Mouse (Mus musculus) CH12.LX (cell line): Measurements from ENCODE around the gene Msh2. TPM values are rescaled to one million over a fixed set of nuclear protein-coding genes. Genes with fewer than 3 reads are reported as not detected.

Experiments used
- DNase-seq: peaks from one replicate; pipeline ENCODE4 v3.0.0-alpha.2; 2013; ENCODE audit errors: extremely low read depth
- H3K27ac ChIP-seq: 2 replicates; pipeline ENCODE4 v1.5.1; 2012; ENCODE audit warnings: low read depth, mild to moderate bottlenecking, control low read depth, moderate library complexity; ENCODE audit not compliant: insufficient read depth
- H3K27me3 ChIP-seq: replicated peaks from 2 replicates; pipeline ENCODE3; 2012; ENCODE audit warnings: inconsistent platforms
- H3K36me3 ChIP-seq, 2 experiments: replicated peaks in 1 of 2; 2 replicates each; pipeline versions ENCODE3 to v1.6.1; 2012; ENCODE audit warnings: inconsistent platforms in 1 of 2, low read length in 1 of 2, mild to moderate bottlenecking in 1 of 2, mixed read lengths in 1 of 2, moderate library complexity in 1 of 2; ENCODE audit not compliant: control insufficient read depth in 1 of 2, insufficient read depth in 1 of 2
- H3K4me1 ChIP-seq, 2 experiments: 2 replicates each; pipeline ENCODE4 v1.6.1; 2012; ENCODE audit warnings: inconsistent platforms in 1 of 2, moderate library complexity in 1 of 2; ENCODE audit not compliant: insufficient read depth in 2 of 2, control insufficient read depth in 1 of 2
- H3K4me2 ChIP-seq: 2 replicates; pipeline ENCODE4 v1.6.1; 2012; ENCODE audit warnings: low read depth, mild to moderate bottlenecking, control low read depth; ENCODE audit not compliant: poor library complexity, insufficient read depth, severe bottlenecking
- H3K4me3 ChIP-seq, 3 experiments: fragments of 150-350 bp in 1 of 3; sonication (generic) in 1 of 3; replicated peaks in 1 of 3; 2 replicates each; pipeline versions ENCODE3 to v1.5.1; 2011 to 2012; ENCODE audit warnings: low read depth in 2 of 3, low read length in 2 of 3, mild to moderate bottlenecking in 2 of 3, moderate library complexity in 2 of 3, control low read depth in 1 of 3, improper control_type of control experiment in 1 of 3, inconsistent platforms in 1 of 3, mixed read lengths in 1 of 3; ENCODE audit not compliant: poor library complexity in 1 of 3
- H3K79me2 ChIP-seq: replicated peaks from 2 replicates; pipeline ENCODE4 v1.6.1; 2012; ENCODE audit warnings: mild to moderate bottlenecking, moderate library complexity; ENCODE audit not compliant: control insufficient read depth, poor library complexity, insufficient read depth, severe bottlenecking; ENCODE audit errors: extremely low read depth
- H3K9ac ChIP-seq: 2 replicates; pipeline ENCODE4 v1.6.1; 2012; ENCODE audit warnings: low read depth, mild to moderate bottlenecking, control low read depth, moderate library complexity; ENCODE audit not compliant: insufficient read depth
- H3K9me3 ChIP-seq: replicated peaks from 2 replicates; pipeline ENCODE3; 2012; ENCODE audit warnings: low read length, inconsistent platforms, mixed read lengths
- BHLHE40 ChIP-seq: IDR thresholded peaks from 2 replicates; pipeline ENCODE4 v1.6.1; 2011; ENCODE audit warnings: mild to moderate bottlenecking, low read depth, low read length, improper control_type of control experiment
- CHD1 ChIP-seq: IDR thresholded peaks from 2 replicates; pipeline ENCODE4 v1.6.1; 2012; ENCODE audit warnings: low read depth, low read length, improper control_type of control experiment, inconsistent platforms
- CTCF ChIP-seq, 2 experiments: IDR thresholded peaks in 1 of 2; conservative IDR thresholded peaks in 1 of 2; 2 replicates each; pipeline ENCODE4 v1.5.1; 2011 to 2012; ENCODE audit warnings: low read depth in 2 of 2, low read length in 2 of 2, improper control_type of control experiment in 1 of 2, inconsistent platforms in 1 of 2, mild to moderate bottlenecking in 1 of 2, moderate library complexity in 1 of 2
- E2F4 ChIP-seq: IDR thresholded peaks from 2 replicates; pipeline ENCODE4 v1.6.1; 2011; ENCODE audit warnings: low read depth, low read length, improper control_type of control experiment; ENCODE audit not compliant: insufficient replicate concordance
- ETS1 ChIP-seq: conservative IDR thresholded peaks from 2 replicates; pipeline ENCODE4 v1.6.1; 2012; ENCODE audit warnings: low read depth, mild to moderate bottlenecking, inconsistent platforms, low read length, improper control_type of control experiment, moderate library complexity
- IRF4 ChIP-seq: IDR thresholded peaks from 2 replicates; pipeline ENCODE4 v1.6.1; 2014; ENCODE audit warnings: low read depth, mild to moderate bottlenecking, inconsistent platforms, low read length, improper control_type of control experiment
- KAT2A ChIP-seq: IDR thresholded peaks from 2 replicates; pipeline ENCODE4 v1.6.1; 2012; ENCODE audit warnings: low read length, improper control_type of control experiment, inconsistent platforms; ENCODE audit not compliant: insufficient replicate concordance
- MAZ ChIP-seq: IDR thresholded peaks from 2 replicates; pipeline ENCODE4 v1.6.1; 2012; ENCODE audit warnings: low read depth, mild to moderate bottlenecking, inconsistent platforms, low read length, improper control_type of control experiment, moderate library complexity
- MXI1 ChIP-seq: IDR thresholded peaks from 2 replicates; pipeline ENCODE4 v1.6.1; 2011; ENCODE audit warnings: mild to moderate bottlenecking, low read depth, low read length, improper control_type of control experiment
- NELFE ChIP-seq: IDR thresholded peaks from 2 replicates; pipeline ENCODE4 v1.6.1; 2011; ENCODE audit warnings: low read depth, low read length, improper control_type of control experiment
- NRF1 ChIP-seq: IDR thresholded peaks from 2 replicates; pipeline ENCODE4 v1.6.1; 2014; ENCODE audit warnings: low read depth, mild to moderate bottlenecking, inconsistent platforms, low read length, improper control_type of control experiment, moderate library complexity
- POLR2A ChIP-seq: IDR thresholded peaks from 2 replicates; pipeline ENCODE4 v1.6.1; 2011; ENCODE audit warnings: low read depth, mild to moderate bottlenecking, improper control_type of control experiment, low read length
- RCOR1 ChIP-seq: conservative IDR thresholded peaks from 2 replicates; pipeline ENCODE4 v1.6.1; 2012; ENCODE audit warnings: low read depth, mild to moderate bottlenecking, inconsistent platforms, low read length, improper control_type of control experiment
- SIN3A ChIP-seq: IDR thresholded peaks from 2 replicates; pipeline ENCODE4 v1.6.1; 2012; ENCODE audit warnings: low read length, improper control_type of control experiment, inconsistent platforms
- UBTF ChIP-seq: IDR thresholded peaks from 2 replicates; pipeline ENCODE4 v1.6.1; 2012; ENCODE audit warnings: low read depth, mild to moderate bottlenecking, inconsistent platforms, low read length, improper control_type of control experiment, moderate library complexity
- USF1 ChIP-seq: IDR thresholded peaks from 2 replicates; pipeline ENCODE4 v1.6.1; 2014; ENCODE audit warnings: low read depth, mild to moderate bottlenecking, inconsistent platforms, low read length, improper control_type of control experiment
- USF2 ChIP-seq: conservative IDR thresholded peaks from 2 replicates; pipeline ENCODE4 v1.6.1; 2011; ENCODE audit warnings: low read depth, low read length, improper control_type of control experiment
- ZMIZ1 ChIP-seq: IDR thresholded peaks from 2 replicates; pipeline ENCODE4 v1.6.1; 2012; ENCODE audit warnings: low read depth, mild to moderate bottlenecking, inconsistent platforms, low read length, improper control_type of control experiment
- dilution Hi-C: fragments of 300-500 bp; cut with MboI; formaldehyde crosslinking; loops from 2 replicates; pipeline ENCODE4 v1.14.3; 2020; ENCODE audit warnings: low sequenced_read_pairs; ENCODE audit not compliant: extremely low pct_unique_long_range_greater_than_20kb, extremely low pct_ligation_motif_present
- in situ Hi-C: fragments of 300-500 bp; cut with MboI; formaldehyde crosslinking; loops from 3 replicates; pipeline ENCODE4 v1.14.3; 2019; ENCODE audit warnings: low sequenced_read_pairs, low pct_ligation_motif_present, low pct_unique_long_range_greater_than_20kb, mixed read lengths
- polyA plus RNA-seq: library from polyadenylated mRNA; unstranded; fragments of >175 nt; gene quantifications from 2 replicates; pipeline ENCODE4 v1.2.1, GENCODE M21; 2012; ENCODE audit warnings: low read depth; ENCODE audit not compliant: insufficient read length
- total RNA-seq, 2 experiments: library from RNA; depleted of rRNA; stranded (reverse); fragments of 300-350 nt in 1 of 2; fragments of >200 nt in 1 of 2; gene quantifications; 2 replicates each; pipeline ENCODE4 v1.2.3; 2012 to 2014

Gene Msh2
- total and polyA plus RNA-seq, 3 experiments: 34.8 to 48.2 (median 47.5) TPM

DNA sequence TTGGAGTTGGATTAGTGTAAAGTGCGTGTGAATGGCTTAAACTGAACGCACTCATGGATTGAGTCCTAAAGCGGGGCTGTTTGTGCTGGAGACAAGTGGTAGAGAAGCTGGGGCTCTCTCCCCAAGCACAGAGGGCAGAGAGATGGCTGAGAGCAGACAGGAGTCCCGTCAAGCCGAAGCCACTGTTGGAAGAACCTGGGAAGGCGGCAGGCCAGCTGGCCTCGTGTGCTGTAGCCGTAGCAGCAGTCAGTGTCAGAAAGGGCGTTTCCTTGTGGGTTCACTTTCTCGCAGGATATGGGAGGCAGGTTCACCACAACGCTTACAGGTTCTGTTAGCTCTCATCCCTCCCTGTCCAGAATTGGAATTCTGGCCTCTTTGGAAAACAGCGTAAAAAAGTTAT is 31.1 kb upstream of the Msh2 start:
- no peak overlapping the region for H3K4me2 ChIP-seq
- no peak overlapping the region for H3K9ac ChIP-seq
- TF ChIP-seq UBTF (no peak), ZMIZ1 (no peak), CTCF (conservative IDR thresholded peaks at IDR 0.05 in 1 of 2, IDR thresholded peaks at IDR 0.05 in 1 of 2; ENCODE audit: low read depth in 2 of 2, low read length in 2 of 2) (no peak), RCOR1 (no peak), BHLHE40 (no peak), USF1 (no peak), NELFE (no peak), MAZ (no peak), SIN3A (no peak), MXI1 (no peak), E2F4 (no peak), IRF4 (no peak), POLR2A (no peak)
- no peak overlapping the region for H3K27ac ChIP-seq
- H3K4me1 ChIP-seq: peaks cover 0 to 19% of the 10 kb centered on the region in 2 experiments; a peak in 2 of 4 replicates
- H3K9me3 ChIP-seq: no peaks in the 10 kb centered on the region
- dilution Hi-C loops: no loop called here
- H3K79me2 ChIP-seq: no peaks in the 10 kb centered on the region
- in situ Hi-C loops: no loop called here
- H3K36me3 ChIP-seq: no peaks in the 10 kb centered on the region
- H3K4me3 ChIP-seq: no peak overlapping the region
- H3K27me3 ChIP-seq: peaks cover 29% of the 10 kb centered on the region
- no peak for DNase-seq

DNA sequence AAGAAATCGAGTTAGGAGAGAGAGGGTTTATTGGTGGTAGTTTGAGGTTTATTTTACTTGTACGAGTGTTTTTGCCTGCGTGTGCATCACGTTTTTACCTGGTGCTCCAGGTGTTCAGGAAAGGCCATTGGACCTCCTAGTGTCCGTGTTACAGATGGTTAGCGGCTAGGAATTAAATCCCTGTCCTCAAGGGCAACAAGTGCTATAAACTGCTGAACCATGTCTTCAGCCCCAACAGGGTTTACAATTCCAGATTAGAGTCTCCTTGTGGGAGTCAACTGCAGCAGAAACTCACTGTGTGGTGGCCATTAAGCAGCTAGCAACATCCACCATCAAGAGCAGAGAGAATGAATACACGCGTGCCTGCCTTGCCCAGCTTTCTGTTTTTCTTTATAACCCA is 29.4 kb upstream of the Msh2 start:
- no peak overlapping the region for H3K4me2 ChIP-seq
- no peaks in the 10 kb centered on the region for H3K79me2 ChIP-seq
- H3K9me3 ChIP-seq: no peaks in the 10 kb centered on the region
- peaks cover 0 to 9% of the 10 kb centered on the region in 2 experiments; a peak in 2 of 4 replicates for H3K4me1 ChIP-seq
- H3K9ac ChIP-seq: no peak overlapping the region
- H3K27ac ChIP-seq: no peak overlapping the region
- dilution Hi-C loops (no loop called here), in situ Hi-C loops (no loop called here)
- no peak for DNase-seq
- H3K36me3 ChIP-seq: no peaks in the 10 kb centered on the region
- no peak overlapping the region for H3K4me3 ChIP-seq
- TF ChIP-seq USF2 (no peak), KAT2A (no peak), CHD1 (no peak), NELFE (no peak), ETS1 (no peak), NRF1 (no peak)
- H3K27me3 ChIP-seq: peaks cover 13% of the 10 kb centered on the region
